Mouse (Mus musculus): ENCODE results near the gene Ifi27.
"Not testable (repeated sequence)": the region's sequence is repeated elsewhere in the genome, so short reads cannot be mapped to it uniquely, and the experiment has no call there.

The Ifi27 gene

GRCm38 (mm10) chr12:103433986-103434731 lies at the start of gene Ifi27:
Gene Ifi27 (plus strand): TSS chr12:103434211.
- peak; percentile 60 for DNase-seq (ENCODE audit: low spot score)

GRCm38 (mm10) chr12:103388505-103389347 lies 45.3 kb upstream of the Ifi27 start, which contains the start of gene Otub2:
Gene Otub2 (plus strand): TSS chr12:103388682.
- peak; percentile 97 for DNase-seq (ENCODE audit: low spot score)

- DNase-seq (ENCODE audit: low spot score): no peak
Measured at GRCm38 (mm10) chr12:103389348-103389727, 44.7 kb upstream of the Ifi27 start.

GRCm38 (mm10) chr12:103389982-103390381 lies 44.0 kb upstream of the Ifi27 start:
- no peak for DNase-seq (ENCODE audit: low spot score)

- DNase-seq (ENCODE audit: low spot score): no peak
Measured at GRCm38 (mm10) chr12:103391098-103391497, 42.9 kb upstream of the Ifi27 start.

GRCm38 (mm10) chr12:103393528-103393927 lies 40.5 kb upstream of the Ifi27 start:
- no peak for DNase-seq (ENCODE audit: low spot score)

GRCm38 (mm10) chr12:103395486-103396275 lies 38.3 kb upstream of the Ifi27 start:
- DNase-seq (ENCODE audit: low spot score): peak; percentile 68

GRCm38 (mm10) chr12:103396751-103397150 lies 37.3 kb upstream of the Ifi27 start:
- DNase-seq (ENCODE audit: low spot score): no peak

- DNase-seq (ENCODE audit: low spot score): no peak
Measured at GRCm38 (mm10) chr12:103404131-103404530, 29.9 kb upstream of the Ifi27 start.

GRCm38 (mm10) chr12:103407720-103408119 lies 26.3 kb upstream of the Ifi27 start, which contains the start of gene 9330161L09Rik:
Gene 9330161L09Rik (minus strand): TSS chr12:103407820.
- no peak for DNase-seq (ENCODE audit: low spot score)

GRCm38 (mm10) chr12:103408144-103408543 lies 25.9 kb upstream of the Ifi27 start:
- no peak for DNase-seq (ENCODE audit: low spot score)

- DNase-seq (ENCODE audit: low spot score): peak; percentile 14
Measured at GRCm38 (mm10) chr12:103425016-103425728, 8.8 kb upstream of the Ifi27 start.

- DNase-seq (ENCODE audit: low spot score): peak; percentile 97
Measured at GRCm38 (mm10) chr12:103425729-103426470, 8.1 kb upstream of the Ifi27 start, which contains the start of gene Ddx24. Gene Ddx24 (minus strand): TSS chr12:103425830.

GRCm38 (mm10) chr12:103426710-103427109 lies 7.3 kb upstream of the Ifi27 start:
- DNase-seq (ENCODE audit: low spot score): no peak

GRCm38 (mm10) chr12:103433430-103433829 lies 581 bp upstream of the Ifi27 start:
- DNase-seq (ENCODE audit: low spot score): no peak

- DNase-seq (ENCODE audit: low spot score): no peak
Measured at GRCm38 (mm10) chr12:103434861-103435260, 850 bp downstream of the Ifi27 start.

- peak; percentile 48 for DNase-seq (ENCODE audit: low spot score)
Measured at GRCm38 (mm10) chr12:103437601-103438000, 3.6 kb downstream of the Ifi27 start.

- DNase-seq (ENCODE audit: low spot score): no peak
Measured at GRCm38 (mm10) chr12:103443524-103443923, 9.5 kb downstream of the Ifi27 start, which contains the start of gene Ifi27l2a. Gene Ifi27l2a (minus strand): TSS chr12:103443680.

GRCm38 (mm10) chr12:103444261-103444660 lies 10.2 kb downstream of the Ifi27 start:
- DNase-seq (ENCODE audit: low spot score): not testable (repeated sequence)

- DNase-seq (ENCODE audit: low spot score): no peak
Measured at GRCm38 (mm10) chr12:103445060-103445459, 11.0 kb downstream of the Ifi27 start.

- no peak for DNase-seq (ENCODE audit: low spot score)
Measured at GRCm38 (mm10) chr12:103453361-103453760, 19.4 kb downstream of the Ifi27 start.

All from urinary bladder, postnatal 14 days (tissue).